Mouse (Mus musculus) MEL (cell line): ENCODE data around the gene Llgl1. TPM values are rescaled to one million over a fixed set of nuclear protein-coding genes. Genes with fewer than 3 reads are reported as not detected.

Source experiments
- DNase-seq: peaks from one replicate; pipeline ENCODE4 v3.0.0; 2011; ENCODE audit warnings: low read depth, low spot score
- H3K27ac ChIP-seq: 2 replicates; pipeline ENCODE4 v1.5.1; 2012; ENCODE audit warnings: low read depth, mild to moderate bottlenecking, control low read depth, low read length, moderate library complexity; ENCODE audit not compliant: control insufficient read depth
- H3K27me3 ChIP-seq, 2 experiments: fragments of 150-350 bp in 1 of 2; sonication (generic) in 1 of 2; 2 replicates each; pipeline ENCODE4 v1.6.1; 2012; ENCODE audit warnings: low read length in 2 of 2, mild to moderate bottlenecking in 2 of 2, improper control_type of control experiment in 1 of 2, moderate library complexity in 1 of 2; ENCODE audit not compliant: insufficient read depth in 2 of 2, control insufficient read depth in 1 of 2
- H3K36me3 ChIP-seq, 2 experiments: 2 replicates each; pipeline ENCODE4 v1.6.1; 2012 to 2014; ENCODE audit warnings: low read length in 2 of 2, improper control_type of control experiment in 1 of 2, inconsistent platforms in 1 of 2, mild to moderate bottlenecking in 1 of 2; ENCODE audit not compliant: insufficient read depth in 2 of 2, control insufficient read depth in 1 of 2
- H3K4me1 ChIP-seq, 2 experiments: fragments of 150-350 bp in 1 of 2; sonication (generic) in 1 of 2; 2 replicates each; pipeline ENCODE4 v1.6.1; 2012; ENCODE audit warnings: low read length in 2 of 2, improper control_type of control experiment in 1 of 2, mild to moderate bottlenecking in 1 of 2; ENCODE audit not compliant: insufficient read depth in 2 of 2, control insufficient read depth in 1 of 2
- H3K4me3 ChIP-seq, 2 experiments: fragments of 150-350 bp in 1 of 2; sonication (generic) in 1 of 2; 2 replicates each; pipeline ENCODE4 v1.5.1; 2012; ENCODE audit warnings: low read depth in 2 of 2, low read length in 2 of 2, mild to moderate bottlenecking in 2 of 2, moderate library complexity in 2 of 2, control low read depth in 1 of 2, improper control_type of control experiment in 1 of 2; ENCODE audit not compliant: control insufficient read depth in 1 of 2, insufficient read depth in 1 of 2
- H3K79me2 ChIP-seq: 2 replicates; pipeline ENCODE4 v1.6.1; 2012; ENCODE audit warnings: mild to moderate bottlenecking, low read length, moderate library complexity; ENCODE audit not compliant: control insufficient read depth, poor library complexity, insufficient read depth
- H3K9ac ChIP-seq: 2 replicates; pipeline ENCODE4 v1.6.1; 2012; ENCODE audit warnings: low read depth, mild to moderate bottlenecking, control low read depth, low read length, moderate library complexity; ENCODE audit not compliant: control insufficient read depth, poor library complexity, severe bottlenecking
- H3K9me3 ChIP-seq: fragments of 150-350 bp; sonication (generic); replicated peaks from 2 replicates; pipeline ENCODE4 v1.6.1; 2012; ENCODE audit warnings: mild to moderate bottlenecking, low read length, improper control_type of control experiment, moderate library complexity; ENCODE audit not compliant: insufficient read depth
- CHD1 ChIP-seq: IDR thresholded peaks from 2 replicates; pipeline ENCODE4 v1.6.1; 2012; ENCODE audit warnings: low read depth, mild to moderate bottlenecking, inconsistent platforms, low read length, improper control_type of control experiment
- CHD2 ChIP-seq: IDR thresholded peaks from 2 replicates; pipeline ENCODE4 v1.6.1; 2011; ENCODE audit warnings: low read length, improper control_type of control experiment
- CTCF ChIP-seq, 3 experiments: IDR thresholded peaks in 2 of 3; conservative IDR thresholded peaks in 1 of 3; 2 replicates each; pipeline ENCODE4 v1.5.1; 2011 to 2012; ENCODE audit warnings: low read length in 3 of 3, low read depth in 2 of 3, mild to moderate bottlenecking in 2 of 3, improper control_type of control experiment in 1 of 3, inconsistent platforms in 1 of 3, mixed read lengths in 1 of 3, moderate library complexity in 1 of 3; ENCODE audit not compliant: control insufficient read depth in 1 of 3, insufficient read depth in 1 of 3, poor library complexity in 1 of 3, severe bottlenecking in 1 of 3
- ELF1 ChIP-seq: IDR thresholded peaks from 2 replicates; pipeline ENCODE4 v1.6.1; 2014; ENCODE audit warnings: low read depth, mild to moderate bottlenecking, inconsistent platforms, low read length, improper control_type of control experiment, moderate library complexity
- GABPA ChIP-seq: IDR thresholded peaks from 2 replicates; pipeline ENCODE4 v1.6.1; 2012; ENCODE audit warnings: low read depth, mild to moderate bottlenecking, inconsistent platforms, low read length, improper control_type of control experiment, moderate library complexity
- GATA1 ChIP-seq: IDR thresholded peaks from 2 replicates; pipeline ENCODE4 v1.6.1; 2011; ENCODE audit warnings: low read depth, low read length, improper control_type of control experiment
- HCFC1 ChIP-seq: IDR thresholded peaks from 2 replicates; pipeline ENCODE4 v1.6.1; 2012; ENCODE audit warnings: low read depth, mild to moderate bottlenecking, inconsistent platforms, low read length, improper control_type of control experiment, moderate library complexity
- MAFK ChIP-seq: IDR thresholded peaks from 2 replicates; pipeline ENCODE4 v1.6.1; 2011; ENCODE audit warnings: low read depth, mild to moderate bottlenecking, low read length, improper control_type of control experiment, borderline replicate concordance
- MAZ ChIP-seq: IDR thresholded peaks from 2 replicates; pipeline ENCODE4 v1.6.1; 2012; ENCODE audit warnings: low read depth, mild to moderate bottlenecking, inconsistent platforms, low read length, improper control_type of control experiment
- MEF2A ChIP-seq: IDR thresholded peaks from 2 replicates; pipeline ENCODE4 v1.6.1; 2014; ENCODE audit warnings: low read depth, mild to moderate bottlenecking, inconsistent platforms, low read length, improper control_type of control experiment; ENCODE audit not compliant: poor library complexity, insufficient replicate concordance, severe bottlenecking; ENCODE audit errors: extremely low read depth
- MXI1 ChIP-seq: IDR thresholded peaks from 2 replicates; pipeline ENCODE4 v1.6.1; 2011; ENCODE audit warnings: mild to moderate bottlenecking, low read depth, low read length, improper control_type of control experiment
- MYB ChIP-seq: IDR thresholded peaks from 2 replicates; pipeline ENCODE4 v1.6.1; 2011; ENCODE audit warnings: mild to moderate bottlenecking, low read depth, low read length, improper control_type of control experiment
- MYC ChIP-seq: IDR thresholded peaks from 2 replicates; pipeline ENCODE4 v1.6.1; 2011; ENCODE audit warnings: low read depth, mild to moderate bottlenecking, low read length, improper control_type of control experiment, moderate library complexity
- NELFE ChIP-seq: IDR thresholded peaks from 2 replicates; pipeline ENCODE4 v1.6.1; 2011; ENCODE audit warnings: low read depth, low read length, improper control_type of control experiment
- NRF1 ChIP-seq: IDR thresholded peaks from 2 replicates; pipeline ENCODE4 v1.6.1; 2014; ENCODE audit warnings: low read depth, mild to moderate bottlenecking, inconsistent platforms, low read length, improper control_type of control experiment, moderate library complexity; ENCODE audit not compliant: poor library complexity, insufficient read depth, severe bottlenecking
- POLR2AphosphoS2 ChIP-seq: IDR thresholded peaks from 2 replicates; pipeline ENCODE4 v1.6.1; 2011; ENCODE audit warnings: low read length, improper control_type of control experiment
- RCOR1 ChIP-seq: IDR thresholded peaks from 2 replicates; pipeline ENCODE4 v1.6.1; 2012; ENCODE audit warnings: low read depth, mild to moderate bottlenecking, inconsistent platforms, low read length, improper control_type of control experiment
- SMC3 ChIP-seq: IDR thresholded peaks from 2 replicates; pipeline ENCODE4 v1.6.1; 2011; ENCODE audit warnings: low read depth, low read length, improper control_type of control experiment
- TAL1 ChIP-seq: IDR thresholded peaks from 2 replicates; pipeline ENCODE4 v1.6.1; 2012; ENCODE audit warnings: mild to moderate bottlenecking, inconsistent platforms, low read length, moderate library complexity, mixed read lengths
- UBTF ChIP-seq: IDR thresholded peaks from 2 replicates; pipeline ENCODE4 v1.6.1; 2012; ENCODE audit warnings: low read depth, mild to moderate bottlenecking, inconsistent platforms, low read length, improper control_type of control experiment, moderate library complexity, borderline replicate concordance; ENCODE audit not compliant: insufficient read depth
- ZC3H11A ChIP-seq: IDR thresholded peaks from 2 replicates; pipeline ENCODE4 v1.6.1; 2012; ENCODE audit warnings: low read depth, mild to moderate bottlenecking, inconsistent platforms, low read length, improper control_type of control experiment
- ZMIZ1 ChIP-seq: IDR thresholded peaks from 2 replicates; pipeline ENCODE4 v1.6.1; 2012; ENCODE audit warnings: low read depth, mild to moderate bottlenecking, inconsistent platforms, low read length, improper control_type of control experiment, moderate library complexity
- polyA plus RNA-seq, 2 experiments: library from polyadenylated mRNA; stranded (reverse) in 1 of 2; unstranded in 1 of 2; fragments of >175 nt in 1 of 2; fragments of >200 nt in 1 of 2; gene quantifications; 2 replicates each; pipeline versions ENCODE4 v1.2.1 to v1.2.4; 2012; ENCODE audit warnings: low replicate concordance in 2 of 2, low read depth in 1 of 2; ENCODE audit not compliant: insufficient read length in 2 of 2, insufficient read depth in 1 of 2, missing spikeins in 1 of 2
- total RNA-seq: library from RNA; depleted of rRNA; stranded (reverse); fragments of 300-350 nt; gene quantifications from 2 replicates; pipeline ENCODE4 v1.2.3, GENCODE M21; 2012

Llgl1 gene
- total and polyA plus RNA-seq, 3 experiments = 9.3 to 23.9 TPM; not detected in 1

DNA sequence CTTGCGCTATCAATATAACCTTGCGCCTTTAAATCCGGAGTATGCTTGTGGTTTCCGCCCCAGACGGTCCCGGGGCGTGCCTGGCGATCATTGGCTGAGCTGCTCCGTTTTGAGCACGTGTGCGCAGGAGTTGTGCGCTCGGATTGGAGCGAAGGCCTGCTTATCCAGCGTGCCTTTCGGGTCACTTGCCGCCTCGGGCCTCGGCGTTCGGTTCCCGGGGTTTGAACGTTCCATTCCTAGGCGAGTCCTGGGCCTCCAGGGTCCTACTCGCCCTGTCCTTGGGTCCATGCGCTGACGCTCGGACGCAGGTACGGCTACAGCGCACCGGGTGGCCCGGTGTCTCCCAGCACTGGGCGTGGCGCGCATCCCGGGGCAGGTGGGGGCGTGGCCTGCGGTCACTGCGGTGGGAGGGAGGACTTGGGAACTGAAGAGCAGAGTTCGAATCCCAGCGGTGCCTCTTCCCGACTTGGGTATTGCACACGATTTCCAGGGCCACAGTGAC lies 28.8 kb downstream of the Llgl1 start, which contains the start of gene Mief2 (continued):
- TF ChIP-seq MYB = no peak
- TF ChIP-seq SMC3 = no peak
- peak; percentile 40; the same call in 1 of the 2 replicates for TF ChIP-seq CHD2
- TF ChIP-seq, all 39 proteins: peak for 16

DNA sequence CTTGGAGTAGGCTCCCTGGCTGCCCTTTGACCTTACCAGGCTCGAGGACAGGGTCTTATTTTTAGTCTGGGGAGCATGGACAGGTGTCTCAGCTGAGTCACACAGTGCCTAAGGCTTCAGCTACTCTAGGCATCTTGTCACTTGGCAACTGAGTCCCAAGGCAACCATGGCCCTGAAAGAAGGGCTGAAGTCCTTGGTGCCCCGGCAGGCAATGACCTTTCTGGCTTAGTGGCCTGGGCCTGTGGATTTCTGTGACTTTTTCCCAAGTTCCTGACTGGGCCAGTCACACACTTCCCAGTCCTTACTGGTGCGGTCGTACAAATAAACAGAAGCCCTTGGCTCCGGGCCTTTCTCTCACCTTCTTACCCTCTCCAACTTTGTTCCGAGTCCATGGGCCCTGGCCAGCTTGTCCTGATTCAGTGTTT lies 29.7 kb downstream of the Llgl1 start:
- Histone ChIP-seq H3K79me2 (peaks cover 5% of the 10 kb centered on the region), H3K9me3 (no peaks in the 10 kb centered on the region), H3K27ac (no peak overlapping the region), H3K27me3 (no peaks in the 10 kb centered on the region), H3K4me3 (peak overlapping the region in 1 of 2 experiments; percentile 81; a peak in 3 of 4 replicates), H3K9ac (peak overlapping the region; percentile 71), H3K4me1 (peaks cover 3 to 20% of the 10 kb centered on the region in 2 experiments; a peak in 3 of 4 replicates), H3K36me3 (peaks cover 0 to 5% of the 10 kb centered on the region in 2 experiments; a peak in 2 of 4 replicates)
- no peak for TF ChIP-seq MXI1
- TF ChIP-seq CHD1 = no peak
- TF ChIP-seq MYB = no peak
- TF ChIP-seq TAL1 = no peak
- no peak for TF ChIP-seq GATA1
- TF ChIP-seq CTCF (IDR thresholded peaks at IDR 0.05 in 2 of 3, conservative IDR thresholded peaks at IDR 0.05 in 1 of 3; ENCODE audit: control insufficient read depth in 1 of 3, insufficient read depth in 1 of 3, low read depth in 2 of 3, low read length in 3 of 3, poor library complexity in 1 of 3, severe bottlenecking in 1 of 3) = no peak
- TF ChIP-seq MYC = no peak
- TF ChIP-seq NELFE = no peak
- TF ChIP-seq ZC3H11A = no peak
- TF ChIP-seq UBTF = no peak
- TF ChIP-seq NRF1 = no peak
- TF ChIP-seq GABPA = no peak
- TF ChIP-seq ZMIZ1 = no peak
- TF ChIP-seq POLR2AphosphoS2 = no peak
- TF ChIP-seq MEF2A = no peak
- no peak for TF ChIP-seq ELF1
- no peak for TF ChIP-seq HCFC1
- no peak for TF ChIP-seq RCOR1
- no peak for TF ChIP-seq MAFK
- TF ChIP-seq MAZ = no peak
- no peak for DNase-seq
